Mouse (Mus musculus) brown adipose tissue, adult 24 weeks (tissue): ENCODE data around the gene Kctd19. TPM values are rescaled to one million over a fixed set of nuclear protein-coding genes. Genes with fewer than 3 reads are reported as not detected.

ENCODE experiments used
- H3K27ac ChIP-seq: fragments of 200-500 bp; replicated peaks from 2 replicates; pipeline ENCODE4 v1.5.1; 2012; ENCODE audit warnings: low read depth, mild to moderate bottlenecking, low read length
- H3K4me1 ChIP-seq: fragments of 200-500 bp; 2 replicates; pipeline ENCODE4 v1.6.1; 2012; ENCODE audit warnings: low read length, mixed read lengths; ENCODE audit not compliant: control insufficient read depth, insufficient read depth, insufficient read length
- H3K4me3 ChIP-seq: fragments of 200-500 bp; 2 replicates; pipeline ENCODE4 v1.5.1; 2012; ENCODE audit warnings: low read depth, mild to moderate bottlenecking, low read length, moderate library complexity; ENCODE audit not compliant: insufficient read depth
- polyA plus RNA-seq: library from polyadenylated mRNA; stranded (reverse); fragments of >200 nt; gene quantifications from 2 replicates; pipeline ENCODE4 v1.2.4, GENCODE M21; 2012; ENCODE audit not compliant: missing spikeins, insufficient read depth, insufficient read length

Gene Kctd19
- polyA plus RNA-seq, 1 experiment, result not detected

- Histone ChIP-seq H3K4me3 (no peak overlapping the region), H3K4me1 (peaks cover 10% of the 10 kb centered on the region; the same call in 1 of the 2 replicates), H3K27ac (no peak overlapping the region)
Measured at GRCm38 (mm10) chr8:105356681-105357080, 56.6 kb downstream of the Kctd19 start.

- Histone ChIP-seq H3K4me3 (no peak overlapping the region), H3K27ac (peak overlapping the region; percentile 78), H3K4me1 (peaks cover 7% of the 10 kb centered on the region; the same call in 1 of the 2 replicates)
Measured at GRCm38 (mm10) chr8:105355179-105356024, 57.9 kb downstream of the Kctd19 start.

GRCm38 (mm10) chr8:105354549-105354948 is 58.8 kb downstream of the Kctd19 start:
- Histone ChIP-seq H3K4me3 (no peak overlapping the region), H3K27ac (peak overlapping the region; percentile 78), H3K4me1 (peaks cover 7% of the 10 kb centered on the region; the same call in 1 of the 2 replicates)

DNA sequence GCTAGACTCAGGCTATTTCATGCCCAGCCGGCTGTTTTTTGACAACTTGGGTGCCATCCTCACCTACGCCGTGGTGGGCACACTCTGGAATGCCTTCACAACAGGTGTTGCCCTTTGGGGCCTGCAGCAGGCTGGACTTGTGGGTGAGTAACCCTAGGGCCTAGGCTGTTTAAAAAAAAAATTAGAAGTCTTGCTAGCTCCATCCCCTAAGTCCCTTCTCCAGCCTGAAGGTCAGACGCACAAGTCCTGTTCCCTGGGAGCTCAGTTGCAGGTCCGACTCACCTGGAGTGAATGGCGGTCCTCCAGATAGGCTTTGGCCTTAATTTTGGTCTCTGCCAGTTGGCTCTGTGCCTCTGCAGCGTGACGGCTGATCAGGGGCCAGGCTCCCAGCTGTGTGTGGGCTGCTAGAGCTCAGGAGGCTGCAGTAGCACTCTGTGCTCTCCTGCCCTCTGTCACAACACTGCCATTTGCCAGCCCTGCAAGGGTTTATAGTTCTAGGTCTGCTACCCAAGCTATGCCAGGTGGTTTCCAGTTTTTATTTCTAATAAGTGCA is 59.6 kb downstream of the Kctd19 start:
- H3K4me3 ChIP-seq, result no peak overlapping the region
- H3K4me1 ChIP-seq, result peaks cover 7% of the 10 kb centered on the region; the same call in 1 of the 2 replicates
- H3K27ac ChIP-seq, result no peak overlapping the region

DNA sequence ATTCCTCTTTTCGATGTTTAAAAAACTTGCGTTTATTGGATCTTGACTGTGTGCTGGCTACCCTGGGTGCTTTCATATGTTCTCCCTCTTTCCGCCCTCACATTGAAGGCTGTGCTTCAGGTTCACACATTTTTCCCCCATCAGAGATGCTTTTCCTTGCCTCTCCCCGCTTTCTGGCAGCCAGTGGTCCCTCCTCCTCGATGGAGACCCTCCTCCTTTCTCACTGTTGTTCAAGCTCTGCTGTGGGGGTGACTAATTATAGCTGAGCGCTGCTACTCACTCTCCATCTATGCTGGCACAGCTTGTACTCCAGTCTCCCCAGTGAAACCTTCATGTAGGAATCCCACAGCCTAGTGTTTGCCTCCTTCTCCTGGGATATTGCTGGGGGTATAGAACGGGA is 63.1 kb downstream of the Kctd19 start:
- Histone ChIP-seq H3K4me3 (no peak overlapping the region), H3K27ac (no peak overlapping the region), H3K4me1 (peaks cover 10% of the 10 kb centered on the region)

DNA sequence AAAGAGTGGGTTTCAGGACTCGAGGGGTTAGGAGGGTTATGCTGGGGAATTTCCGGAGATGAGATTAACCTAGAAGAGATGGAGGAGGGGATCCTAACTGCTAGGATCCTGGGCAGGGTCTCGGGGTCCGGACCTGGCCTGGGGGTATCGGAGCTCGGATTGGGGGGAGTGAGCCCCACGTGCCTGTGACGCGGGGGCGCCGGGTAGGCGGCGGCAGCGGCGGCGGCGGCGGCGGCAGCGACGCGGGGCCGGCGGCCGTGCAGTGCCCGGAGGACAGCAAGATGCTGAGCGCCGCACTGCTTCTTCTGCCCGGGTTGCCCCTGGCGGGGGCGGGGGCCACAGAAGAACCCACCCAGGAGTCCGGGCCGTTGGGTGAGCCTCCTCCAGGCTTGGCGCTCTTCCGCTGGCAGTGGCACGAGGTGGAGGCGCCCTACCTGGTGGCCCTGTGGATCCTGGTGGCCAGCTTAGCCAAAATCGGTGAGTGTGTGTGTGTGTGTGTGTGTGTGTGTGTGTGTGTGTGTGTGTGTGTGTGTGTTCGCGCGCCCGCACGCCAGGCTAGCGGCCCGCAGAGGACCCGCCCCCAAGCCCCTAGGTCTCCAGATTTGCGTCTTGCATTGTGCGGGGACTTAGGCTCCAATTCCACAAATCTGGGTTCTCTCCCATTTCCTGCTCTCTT is 64.1 kb downstream of the Kctd19 start:
- H3K27ac ChIP-seq, result no peak overlapping the region
- H3K4me3 ChIP-seq, result peak overlapping the region; percentile 68
- peaks cover 14% of the 10 kb centered on the region for H3K4me1 ChIP-seq

DNA sequence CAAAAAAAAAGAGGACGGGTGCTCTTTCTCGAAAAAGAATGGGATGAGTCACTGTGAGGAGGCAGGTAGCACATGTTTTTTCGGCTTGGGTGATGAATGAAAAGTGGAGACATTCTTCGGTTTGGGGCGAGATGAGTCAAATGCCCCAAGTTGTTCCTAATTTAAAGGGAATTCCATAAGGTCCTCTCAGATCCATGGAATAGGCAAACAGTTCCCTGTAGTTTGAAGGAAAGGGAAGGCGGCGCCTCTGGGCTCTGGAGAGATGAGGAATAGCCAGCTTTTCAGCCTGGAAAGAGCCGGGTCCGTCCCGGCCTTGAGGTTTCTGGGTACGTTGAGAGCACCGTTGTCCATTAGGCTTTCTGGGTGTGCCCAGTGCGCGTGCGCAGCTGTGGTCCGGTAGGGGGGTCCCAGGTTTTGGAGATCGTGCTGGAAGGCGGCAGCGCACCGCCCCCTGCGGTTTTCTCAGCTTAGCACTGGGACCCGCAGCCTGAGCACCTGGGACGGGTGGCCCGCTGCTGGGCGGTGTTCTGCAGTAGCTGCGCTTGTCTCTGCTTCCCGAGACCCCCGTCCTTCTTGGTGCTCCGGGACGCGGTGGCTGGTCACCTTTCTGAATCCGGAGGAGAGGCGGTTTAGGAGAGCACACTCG is 64.7 kb downstream of the Kctd19 start, which contains the start of gene Slc9a5:
Gene Slc9a5, plus strand, starts transcription at position 394 of the 646 bp plus-strand sequence.
- H3K4me1 ChIP-seq, result peaks cover 16% of the 10 kb centered on the region
- peak within 1 kb of the TSS; percentile 81 for H3K4me3 ChIP-seq
- H3K27ac ChIP-seq, result peak within 1 kb of the TSS; percentile 76

DNA sequence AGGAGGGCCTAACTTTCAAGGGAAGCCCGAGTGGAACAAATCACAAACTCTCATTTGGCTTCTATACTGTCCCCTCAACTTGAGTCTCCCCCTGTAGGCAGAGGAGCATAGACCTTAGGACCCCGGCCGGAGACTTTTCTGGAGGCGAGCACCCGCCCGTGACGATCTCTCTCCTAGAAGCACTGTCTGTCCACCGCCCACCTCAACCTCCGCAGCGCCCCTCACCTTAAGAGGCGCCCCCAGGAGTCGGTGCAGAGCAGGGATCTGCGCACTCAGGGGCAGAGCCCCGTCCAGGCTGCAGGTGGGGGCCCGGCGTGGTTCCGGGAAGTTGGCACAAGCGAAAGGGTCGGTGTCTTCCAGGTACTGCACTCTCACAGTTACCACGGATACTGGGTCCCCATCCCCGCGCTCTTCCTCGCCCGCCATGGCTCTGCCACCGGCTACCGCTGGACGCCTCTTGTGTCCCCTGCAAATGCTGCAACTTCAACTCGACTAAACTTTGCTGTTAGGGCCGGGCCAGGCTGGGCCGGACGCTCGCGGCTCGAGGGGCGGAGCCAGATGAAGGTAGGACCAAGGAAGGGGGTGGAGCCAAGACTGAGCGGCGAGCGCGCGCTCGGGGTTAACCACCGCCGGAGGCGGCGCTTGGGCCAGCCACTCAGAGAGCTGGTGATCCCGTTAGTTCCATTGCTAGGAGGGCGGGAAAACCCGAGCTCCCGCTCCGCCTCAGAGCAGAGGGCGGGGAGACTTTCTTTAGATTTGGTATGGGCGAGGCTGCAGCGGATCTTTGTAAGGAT is 65.7 kb downstream of the Kctd19 start, which contains the start of gene Fhod1:
Gene Fhod1, minus strand, starts transcription at position 526 of the 794 bp plus-strand sequence.
- Histone ChIP-seq H3K27ac (peak within 1 kb of the TSS; percentile 76), H3K4me1 (peaks cover 16% of the 10 kb centered on the region), H3K4me3 (peak within 1 kb of the TSS; percentile 81)

DNA sequence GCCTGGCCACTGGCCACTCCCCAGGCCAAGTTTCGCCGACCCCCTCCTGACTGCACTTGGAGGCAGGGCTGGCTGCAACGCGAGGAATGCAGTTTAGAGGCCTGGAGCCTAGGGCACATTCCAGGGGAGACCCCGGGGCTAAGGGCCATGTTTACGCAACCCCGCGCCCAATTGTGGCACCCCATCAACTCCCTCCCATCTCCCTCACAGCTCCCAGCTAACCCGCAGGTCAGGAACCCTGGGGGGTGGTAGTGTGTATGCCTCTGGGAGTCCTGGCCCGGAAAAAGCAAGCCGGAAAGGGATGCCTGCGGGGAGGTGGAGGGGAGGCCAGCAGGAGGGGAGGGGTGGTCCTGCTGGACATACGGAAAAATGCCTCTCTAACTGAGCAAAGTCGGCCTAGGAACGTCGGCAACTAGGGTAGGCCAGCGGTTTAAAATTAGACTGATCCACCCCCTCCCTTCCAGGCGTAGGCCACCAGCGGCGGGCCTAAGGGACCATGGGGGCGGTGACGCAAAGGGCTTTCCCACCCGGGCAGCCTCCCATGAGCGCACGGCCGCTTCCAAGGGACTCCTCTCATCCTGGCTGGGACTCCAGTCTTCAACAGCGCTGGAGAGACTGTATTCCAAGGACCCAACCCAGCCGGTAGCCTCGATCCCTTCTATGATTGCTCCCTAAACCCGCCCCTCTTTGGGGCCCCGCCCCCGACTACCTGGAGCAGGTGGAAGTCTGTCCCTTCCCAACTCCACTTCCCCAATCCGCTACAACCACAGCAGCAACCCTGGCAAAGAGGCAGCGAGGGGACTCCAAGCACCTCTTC is 66.5 kb downstream of the Kctd19 start:
- H3K4me3 ChIP-seq, result peak overlapping the region; percentile 81
- peaks cover 16% of the 10 kb centered on the region for H3K4me1 ChIP-seq
- peak overlapping the region; percentile 76 for H3K27ac ChIP-seq

GRCm38 (mm10) chr8:105345061-105345975 is 68.0 kb downstream of the Kctd19 start:
- H3K4me3 ChIP-seq, result peak overlapping the region; percentile 81
- peak overlapping the region; percentile 79 for H3K27ac ChIP-seq
- H3K4me1 ChIP-seq, result peaks cover 29% of the 10 kb centered on the region

- Histone ChIP-seq H3K27ac (peak overlapping the region; percentile 79), H3K4me3 (peak overlapping the region; percentile 25), H3K4me1 (peaks cover 38% of the 10 kb centered on the region)
Measured at GRCm38 (mm10) chr8:105343791-105344574, 69.3 kb downstream of the Kctd19 start.

- H3K27ac ChIP-seq, result no peak overlapping the region
- peaks cover 38% of the 10 kb centered on the region for H3K4me1 ChIP-seq
- H3K4me3 ChIP-seq, result no peak overlapping the region
Measured at GRCm38 (mm10) chr8:105342768-105343167, 70.5 kb downstream of the Kctd19 start.
